ENCODE assay signal across 7 mouse cellular contexts in genomic region chr13:49957993-49958681, GRCm38 (mm10).
DNase-seq lines count a peak whose midpoint lies in the region; ATAC-seq and TF ChIP-seq lines count a peak whose summit lies in the region.
"Not testable (repeated sequence)": the region's sequence is repeated elsewhere in the genome, so short reads cannot be mapped to it uniquely, and the experiment has no call there.

No protein-coding gene starts in this region.

- H3K9me3 ChIP-seq in forebrain, embryonic 11.5 days (ENCODE audit: control insufficient read depth, low read length); hindbrain, embryonic 13.5 days; neural tube, embryonic 13.5 days: not testable (repeated sequence)

- not testable (repeated sequence) for H3K4me3 ChIP-seq in forebrain, embryonic 11.5 days (ENCODE audit: low read depth, low read length); hindbrain, embryonic 13.5 days; layer of hippocampus, adult 2 months; neural tube, embryonic 13.5 days

- TF ChIP-seq CTCF in layer of hippocampus, adult 2 months (conservative IDR thresholded peaks at IDR 0.05): peak; percentile 61

- H3K27me3 ChIP-seq in forebrain, embryonic 11.5 days (ENCODE audit: control insufficient read depth, insufficient read depth, low read length); hindbrain, embryonic 13.5 days; neural tube, embryonic 13.5 days: not testable (repeated sequence)

- ATAC-seq in forebrain, embryonic 11.5 days (replicated peaks; ENCODE audit: low FRiP score): 0 out of 2 replicates have a peak, but pooled peaks have one; percentile 42
- peak; percentile 63; the same call in 1 of the 2 replicates for ATAC-seq in hindbrain, embryonic 13.5 days (ENCODE audit: low FRiP score)
- peak; percentile 70 for ATAC-seq in megakaryocyte, adult 5-6 weeks (ENCODE audit: poor library complexity, severe bottlenecking)
- peak; percentile 74 for ATAC-seq in neural tube, embryonic 13.5 days (ENCODE audit: low read depth)

- not testable (repeated sequence) for H3K36me3 ChIP-seq in forebrain, embryonic 11.5 days (ENCODE audit: control insufficient read depth, insufficient read depth, low read length); hindbrain, embryonic 13.5 days; neural tube, embryonic 13.5 days

- WGBS in forebrain, embryonic 11.5 days: 28% methylated on average over 4 of the region's 6 CpGs
- WGBS in hindbrain, embryonic 13.5 days: 22% methylated on average over 5 of the region's 6 CpGs
- WGBS in neural tube, embryonic 13.5 days: 15% methylated on average over 5 of the region's 6 CpGs

- H3K4me1 ChIP-seq in forebrain, embryonic 11.5 days (replicated peaks; ENCODE audit: control insufficient read depth, insufficient read depth, low read length); hindbrain, embryonic 13.5 days (replicated peaks); neural tube, embryonic 13.5 days (replicated peaks): not testable (repeated sequence)

- not testable (repeated sequence) for H3K9ac ChIP-seq in forebrain, embryonic 11.5 days (ENCODE audit: low read length); hindbrain, embryonic 13.5 days; neural tube, embryonic 13.5 days

- H3K4me2 ChIP-seq in forebrain, embryonic 11.5 days (ENCODE audit: low read depth, low read length, severe bottlenecking); hindbrain, embryonic 13.5 days; neural tube, embryonic 13.5 days: not testable (repeated sequence)

- DNase-seq in R1 (ENCODE audit: low read depth, low spot score): peak; percentile 17
- peak; percentile 26 to 40 for DNase-seq in cerebellum, postnatal 10 days
- DNase-seq in forebrain, embryonic 11.5 days (ENCODE audit: low spot score): not testable (repeated sequence)
- peak in 1 of 2 experiments; percentile 6 for DNase-seq in layer of hippocampus, adult 2 months (ENCODE audit: low spot score in 2 of 2)

- H3K27ac ChIP-seq in forebrain, embryonic 11.5 days (ENCODE audit: low read depth, low read length); hindbrain, embryonic 13.5 days; layer of hippocampus, adult 2 months; neural tube, embryonic 13.5 days (replicated peaks): not testable (repeated sequence)
